Mouse (Mus musculus) limb, embryonic 12.5 days (tissue): ENCODE results near the gene Gm2075. TPM values are rescaled to one million over a fixed set of nuclear protein-coding genes. Genes with fewer than 3 reads are reported as not detected.
"Not testable (repeated sequence)": the region's sequence is repeated elsewhere in the genome, so short reads cannot be mapped to it uniquely, and the experiment has no call there.

ENCODE experiments used
- ATAC-seq: fragments of 200-750 bp; cut with Nextera tagmentation; 2 replicates; pipeline ENCODE4 v1.8.0; 2017; ENCODE audit warnings: low read depth, moderate TSS enrichment; ENCODE audit not compliant: insufficient number of reproducible peaks, insufficient read depth, low FRiP score, low TSS enrichment
- H3K27ac ChIP-seq: fragments of 300-500 bp; sonication (generic); 2 replicates; pipeline ENCODE4 v1.5.1; 2016; ENCODE audit warnings: mild to moderate bottlenecking, moderate library complexity
- H3K27me3 ChIP-seq: fragments of 300-500 bp; sonication (generic); 2 replicates; pipeline ENCODE4 v1.6.1; 2016; ENCODE audit warnings: mild to moderate bottlenecking, moderate library complexity
- H3K36me3 ChIP-seq: fragments of 300-500 bp; sonication (generic); 2 replicates; pipeline ENCODE4 v1.6.1; 2016; ENCODE audit warnings: mild to moderate bottlenecking, moderate library complexity
- H3K4me1 ChIP-seq: fragments of 300-500 bp; sonication (generic); replicated peaks from 2 replicates; pipeline ENCODE4 v1.6.1; 2016
- H3K4me2 ChIP-seq: fragments of 300-500 bp; sonication (generic); 2 replicates; pipeline ENCODE4 v1.6.1; 2016; ENCODE audit warnings: mild to moderate bottlenecking, moderate library complexity
- H3K4me3 ChIP-seq: fragments of 300-500 bp; sonication (generic); replicated peaks from 2 replicates; pipeline ENCODE4 v1.5.1; 2016; ENCODE audit warnings: mild to moderate bottlenecking
- H3K9ac ChIP-seq: fragments of 300-500 bp; sonication (generic); replicated peaks from 2 replicates; pipeline ENCODE4 v1.6.1; 2016; ENCODE audit warnings: mild to moderate bottlenecking, moderate library complexity
- H3K9me3 ChIP-seq: fragments of 300-500 bp; sonication (generic); 2 replicates; pipeline ENCODE4 v1.6.1; 2016; ENCODE audit warnings: mild to moderate bottlenecking, moderate library complexity
- WGBS: fragments of 180-500 bp; shearing (Covaris S2); methylation state at CpG from one replicate; pipeline ENCODE4 v1.1.7; 2016; 5-methylcytosine and 5-hydroxymethylcytosine counted together
- polyA plus RNA-seq: library from polyadenylated mRNA; unstranded; fragments of >200 nt; fragmentation: Nextera tagmentation; extraction: Ambion mirVana; gene quantifications from 2 replicates; pipeline ENCODE4 v1.2.1, GENCODE M21; 2016

The Gm2075 gene
- not detected in 2 replicates for polyA plus RNA-seq

- WGBS = 83% methylated on average over 1 of the region's 1 CpGs
- H3K36me3 ChIP-seq, H3K4me2 ChIP-seq, H3K4me1 ChIP-seq, H3K27ac ChIP-seq, H3K4me3 ChIP-seq, H3K9ac ChIP-seq, ATAC-seq, H3K9me3 ChIP-seq, H3K27me3 ChIP-seq: not testable (repeated sequence)
Observed at GRCm38 (mm10) chr12:88011548-88011947, at the start of gene Gm2075. Gene Gm2075, plus strand, starts transcription at chr12:88011848.

- not testable (repeated sequence) for ATAC-seq, H3K9me3 ChIP-seq, H3K4me3 ChIP-seq, H3K27ac ChIP-seq, H3K4me1 ChIP-seq, H3K36me3 ChIP-seq, H3K27me3 ChIP-seq, H3K4me2 ChIP-seq, H3K9ac ChIP-seq
Observed at GRCm38 (mm10) chr12:87984000-87984399, 27.6 kb upstream of the Gm2075 start.

DNA sequence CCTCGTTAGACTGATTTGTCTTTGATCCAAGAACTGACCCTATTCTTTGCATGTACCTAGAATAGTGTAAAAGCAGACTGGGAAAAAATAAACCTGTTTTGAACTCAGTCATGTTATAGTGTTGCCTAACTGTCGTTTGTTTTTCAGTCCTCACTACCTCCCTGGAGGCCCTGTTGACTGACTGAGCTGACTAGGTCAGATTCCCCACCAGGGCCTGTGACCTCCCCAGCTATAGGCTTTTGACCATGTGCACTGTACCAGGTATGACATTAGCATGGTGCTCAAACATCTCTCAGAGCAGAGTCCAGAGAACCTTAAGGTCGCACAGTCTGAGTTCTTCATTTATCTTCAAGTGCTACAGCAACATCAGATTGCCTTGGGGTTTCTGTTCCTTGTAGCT is 7.5 kb upstream of the Gm2075 start:
- WGBS = 68% methylated on average over 3 of the region's 3 CpGs
- not testable (repeated sequence) for ATAC-seq, H3K36me3 ChIP-seq, H3K4me3 ChIP-seq, H3K4me2 ChIP-seq, H3K4me1 ChIP-seq, H3K9me3 ChIP-seq, H3K27me3 ChIP-seq, H3K9ac ChIP-seq, H3K27ac ChIP-seq

DNA sequence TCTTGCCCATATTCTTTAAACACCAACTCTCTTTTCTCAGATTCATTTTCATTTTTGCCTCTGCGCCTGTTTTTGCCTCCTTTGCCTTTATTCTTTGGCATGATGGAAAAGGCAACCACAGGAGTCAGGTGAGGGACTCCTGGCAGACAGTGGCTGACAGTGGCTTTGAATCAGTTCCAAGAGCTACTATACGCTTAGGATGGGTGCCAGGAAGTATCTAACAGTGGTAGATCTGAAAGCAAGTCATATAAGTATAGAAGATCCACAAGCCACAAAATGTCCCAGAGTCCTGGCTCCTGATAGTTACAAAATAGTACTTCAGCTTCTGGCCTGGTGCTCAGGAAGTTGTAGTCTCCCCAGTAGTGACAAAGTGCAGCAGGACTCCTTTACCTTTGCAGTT is 7.0 kb downstream of the Gm2075 start, which contains the start of gene Gm6803:
Gene Gm6803 (minus strand): TSS at position 101 of the 400 bp plus-strand sequence.
- H3K4me3 ChIP-seq, ATAC-seq: not testable (repeated sequence)

GRCm38 (mm10) chr12:88026704-88027103 is 15.1 kb downstream of the Gm2075 start, which contains the start of gene Gm2056:
Gene Gm2056, plus strand, starts transcription at chr12:88027004.
- not testable (repeated sequence) for H3K4me1 ChIP-seq, H3K27me3 ChIP-seq, H3K36me3 ChIP-seq, H3K4me2 ChIP-seq, H3K27ac ChIP-seq, H3K9ac ChIP-seq, ATAC-seq, H3K4me3 ChIP-seq
- 94% methylated on average over 1 of the region's 1 CpGs for WGBS
- peaks cover 12% of the 10 kb centered on the region; the same call in 1 of the 2 replicates for H3K9me3 ChIP-seq

More for the DNA sequence above, 7.0 kb downstream of the Gm2075 start, which contains the start of gene Gm6803:
- not testable (repeated sequence) for H3K4me2 ChIP-seq, H3K27me3 ChIP-seq, H3K4me1 ChIP-seq, H3K36me3 ChIP-seq, H3K9me3 ChIP-seq, H3K9ac ChIP-seq, H3K27ac ChIP-seq
- WGBS = 77% methylated on average over 2 of the region's 2 CpGs

- not testable (repeated sequence) for H3K4me2 ChIP-seq, ATAC-seq, H3K36me3 ChIP-seq, H3K4me1 ChIP-seq, H3K9ac ChIP-seq, H3K4me3 ChIP-seq, H3K27ac ChIP-seq, H3K27me3 ChIP-seq
- 93% methylated on average over 5 of the region's 5 CpGs for WGBS
- H3K9me3 ChIP-seq = peaks cover 25% of the 10 kb centered on the region
Observed at GRCm38 (mm10) chr12:88032250-88032649, 20.6 kb downstream of the Gm2075 start.

DNA sequence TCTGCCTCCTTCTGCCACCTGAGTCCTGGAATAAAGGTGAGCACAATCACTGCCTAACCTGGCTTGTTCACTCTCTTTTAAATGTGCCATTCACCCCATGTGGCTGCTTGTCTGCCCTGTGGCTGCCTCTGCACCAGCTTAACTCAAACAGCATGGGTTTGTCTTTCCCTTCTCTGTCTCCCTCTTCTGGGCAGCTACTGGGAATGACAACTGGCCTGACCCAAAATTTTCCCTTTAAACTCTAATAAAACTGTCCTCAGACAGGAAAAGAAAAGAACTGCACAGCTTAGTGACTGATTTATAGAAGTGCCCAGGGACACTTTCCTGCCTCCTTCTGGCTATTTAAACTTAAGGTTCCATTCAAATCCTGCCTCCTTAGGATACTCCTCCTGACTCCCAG is 27.4 kb downstream of the Gm2075 start:
- H3K4me3 ChIP-seq, H3K4me2 ChIP-seq, H3K27me3 ChIP-seq, H3K4me1 ChIP-seq, H3K27ac ChIP-seq, ATAC-seq, H3K9ac ChIP-seq, H3K36me3 ChIP-seq: not testable (repeated sequence)
- H3K9me3 ChIP-seq = peaks cover 12% of the 10 kb centered on the region

- H3K9me3 ChIP-seq = peaks cover 15% of the 10 kb centered on the region
- 97% methylated on average over 1 of the region's 1 CpGs for WGBS
- not testable (repeated sequence) for H3K27me3 ChIP-seq, ATAC-seq, H3K4me2 ChIP-seq, H3K4me1 ChIP-seq, H3K27ac ChIP-seq, H3K36me3 ChIP-seq, H3K4me3 ChIP-seq, H3K9ac ChIP-seq
Observed at GRCm38 (mm10) chr12:88039703-88040102, 28.1 kb downstream of the Gm2075 start.

DNA sequence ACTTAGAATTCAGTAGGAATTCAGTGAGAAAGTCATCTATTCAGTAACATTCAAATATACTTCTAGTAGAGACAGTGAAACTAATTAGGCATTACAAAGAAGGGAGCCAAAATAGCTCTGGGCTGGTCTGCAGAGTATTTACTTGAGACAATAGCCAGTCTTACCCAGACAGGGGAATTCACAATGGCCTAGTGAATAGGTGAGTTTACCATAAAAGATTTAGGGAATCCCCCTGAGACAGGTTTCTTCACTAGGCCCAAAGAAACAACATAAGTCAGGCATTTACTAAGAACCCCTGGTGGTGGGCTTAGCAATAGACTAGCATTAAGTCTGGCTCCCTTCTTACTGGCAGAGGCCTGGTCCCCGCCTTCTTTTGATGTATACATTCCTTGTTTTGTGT is 33.6 kb downstream of the Gm2075 start:
- H3K27ac ChIP-seq, H3K27me3 ChIP-seq, H3K36me3 ChIP-seq, H3K4me3 ChIP-seq, H3K4me2 ChIP-seq, H3K9ac ChIP-seq, H3K4me1 ChIP-seq, ATAC-seq: not testable (repeated sequence)
- peaks cover 16% of the 10 kb centered on the region; the same call in 1 of the 2 replicates for H3K9me3 ChIP-seq
- 79% methylated on average over 1 of the region's 1 CpGs for WGBS

Other genes starting within 250 kb of the Gm2075 start
- not detected in 2 replicates for gene Gm21319, start 236.1 kb upstream of the Gm2075 start, polyA plus RNA-seq
- gene Gm21936, start 216.3 kb upstream of the Gm2075 start, polyA plus RNA-seq = not detected in 2 replicates
- not detected in 2 replicates for gene BB287469, start 195.3 kb upstream of the Gm2075 start, polyA plus RNA-seq
- not detected in 2 replicates for gene Gm2001, start 169.5 kb upstream of the Gm2075 start, polyA plus RNA-seq
- not detected in 2 replicates for gene Gm2016, start 137.8 kb upstream of the Gm2075 start, polyA plus RNA-seq
- not detected in 2 replicates for gene Gm2022, start 116.5 kb upstream of the Gm2075 start, polyA plus RNA-seq
- not detected in 2 replicates for gene Gm2035, start 92.0 kb upstream of the Gm2075 start, polyA plus RNA-seq
- gene Gm2042, start 57.8 kb upstream of the Gm2075 start, polyA plus RNA-seq = not detected in 2 replicates
- not detected in 2 replicates for gene Gm6803, start 6.9 kb downstream of the Gm2075 start, polyA plus RNA-seq
- not detected in 2 replicates for gene Gm2056, start 15.2 kb downstream of the Gm2075 start, polyA plus RNA-seq
- gene Gm16368, start 71.8 kb downstream of the Gm2075 start, polyA plus RNA-seq = not detected in 2 replicates
- not detected in 2 replicates for gene Gm10436, start 170.3 kb downstream of the Gm2075 start, polyA plus RNA-seq
- gene Gm8332, start 238.3 kb downstream of the Gm2075 start, polyA plus RNA-seq = not detected in 2 replicates